Mouse (Mus musculus) liver, adult 2 months (tissue): Measurements from ENCODE around the gene Pald1. TPM values are rescaled to one million over a fixed set of nuclear protein-coding genes. Genes with fewer than 3 reads are reported as not detected.

Experiments
- DNase-seq: peaks from one replicate; pipeline ENCODE4 v3.0.0-alpha.2; 2011; ENCODE audit warnings: low read depth, low spot score; ENCODE audit errors: extremely low read depth
- H3K27ac ChIP-seq: fragments of 200-500 bp; replicated peaks from 2 replicates; pipeline ENCODE4 v1.5.1; 2012; ENCODE audit warnings: low read depth, mild to moderate bottlenecking, control low read depth, inconsistent platforms, low read length; ENCODE audit not compliant: insufficient read depth
- H3K27me3 ChIP-seq: fragments of 200-500 bp; 2 replicates; pipeline ENCODE4 v1.6.1; 2012; ENCODE audit warnings: mild to moderate bottlenecking, moderate library complexity, low read length, inconsistent platforms; ENCODE audit not compliant: control insufficient read depth, insufficient read depth
- H3K36me3 ChIP-seq: fragments of 200-500 bp; 2 replicates; pipeline ENCODE4 v1.6.1; 2012; ENCODE audit warnings: low read length, inconsistent platforms; ENCODE audit not compliant: control insufficient read depth, insufficient read depth
- H3K4me1 ChIP-seq: fragments of 200-500 bp; 2 replicates; pipeline ENCODE4 v1.6.1; 2011; ENCODE audit warnings: low read length; ENCODE audit not compliant: control insufficient read depth, insufficient read depth
- H3K4me3 ChIP-seq: fragments of 200-500 bp; 2 replicates; pipeline ENCODE4 v1.5.1; 2011; ENCODE audit warnings: low read depth, mild to moderate bottlenecking, control low read depth, low read length, moderate library complexity; ENCODE audit not compliant: insufficient read depth
- H3K79me2 ChIP-seq: fragments of 200-500 bp; 2 replicates; pipeline ENCODE4 v1.6.1; 2012; ENCODE audit warnings: inconsistent platforms, mild to moderate bottlenecking, low read length, moderate library complexity; ENCODE audit not compliant: control insufficient read depth, insufficient read depth
- H3K9ac ChIP-seq: fragments of 200-500 bp; 2 replicates; pipeline ENCODE4 v1.6.1; 2012; ENCODE audit warnings: low read depth, mild to moderate bottlenecking, control low read depth, inconsistent platforms, low read length
- CTCF ChIP-seq: fragments of 200-500 bp; IDR thresholded peaks from 2 replicates; pipeline ENCODE4 v1.5.1; 2011; ENCODE audit warnings: low read depth, low read length, control low read depth
- POLR2A ChIP-seq: fragments of 200-500 bp; IDR thresholded peaks from 2 replicates; pipeline ENCODE4 v1.6.1; 2011; ENCODE audit warnings: low read length, control low read depth; ENCODE audit not compliant: insufficient read depth; ENCODE audit errors: extremely low read depth
- WGBS: fragments of 180-500 bp; shearing (Covaris S2); methylation state at CpG from one replicate; pipeline ENCODE4 v1.1.7; 2018; 5-methylcytosine and 5-hydroxymethylcytosine counted together
- polyA plus RNA-seq: library from polyadenylated mRNA; depleted of rRNA; stranded (reverse); fragments of >200 nt; gene quantifications from 2 replicates; pipeline ENCODE4 v1.2.3, GENCODE M21; 2012
- total RNA-seq: library from RNA; depleted of rRNA; stranded (reverse); fragments of >200 nt; gene quantifications from 2 replicates; pipeline ENCODE4 v1.2.3, GENCODE M21; 2014

Pald1 gene
- total and polyA plus RNA-seq, 2 experiments = 7.5 to 8.1 TPM

GRCm38 (mm10) chr10:61402480-61402879 lies 19.1 kb upstream of the Pald1 start:
- Histone ChIP-seq H3K4me3 (no peak overlapping the region), H3K79me2 (no peaks in the 10 kb centered on the region), H3K27me3 (no peaks in the 10 kb centered on the region), H3K9ac (no peak overlapping the region), H3K27ac (no peak overlapping the region), H3K36me3 (no peaks in the 10 kb centered on the region), H3K4me1 (no peaks in the 10 kb centered on the region)
- TF ChIP-seq POLR2A (no peak), CTCF (no peak; the same call in 1 of the 2 replicates)
- peak; percentile 12 for DNase-seq
- WGBS = 82% methylated on average over 5 of the region's 5 CpGs

- H3K4me1 ChIP-seq = no peaks in the 10 kb centered on the region
- no peak overlapping the region for H3K9ac ChIP-seq
- H3K4me3 ChIP-seq = no peak overlapping the region
- H3K79me2 ChIP-seq = no peaks in the 10 kb centered on the region
- no peaks in the 10 kb centered on the region for H3K27me3 ChIP-seq
- no peak for DNase-seq
- WGBS = 98% methylated on average over 5 of the region's 5 CpGs
- no peaks in the 10 kb centered on the region for H3K36me3 ChIP-seq
- TF ChIP-seq POLR2A (no peak), CTCF (no peak)
- H3K27ac ChIP-seq = no peak overlapping the region
These were observed 17.1 kb upstream of the Pald1 start for GRCm38 (mm10) chr10:61400407-61400806.

GRCm38 (mm10) chr10:61399156-61399734 lies 15.9 kb upstream of the Pald1 start:
- Histone ChIP-seq H3K9ac (no peak overlapping the region), H3K4me1 (no peaks in the 10 kb centered on the region), H3K4me3 (no peak overlapping the region), H3K27me3 (no peaks in the 10 kb centered on the region), H3K36me3 (no peaks in the 10 kb centered on the region), H3K79me2 (no peaks in the 10 kb centered on the region), H3K27ac (no peak overlapping the region)
- DNase-seq = peak; percentile 61
- 27% methylated on average over 13 of the region's 13 CpGs for WGBS
- TF ChIP-seq CTCF (peak; percentile 96), POLR2A (no peak)

- H3K4me1 ChIP-seq = no peaks in the 10 kb centered on the region
- H3K9ac ChIP-seq = no peak overlapping the region
- no peak overlapping the region for H3K4me3 ChIP-seq
- WGBS = 80% methylated on average over 3 of the region's 3 CpGs
- no peak overlapping the region for H3K27ac ChIP-seq
- no peak for DNase-seq
- no peaks in the 10 kb centered on the region for H3K27me3 ChIP-seq
- TF ChIP-seq CTCF (no peak), POLR2A (no peak)
- no peaks in the 10 kb centered on the region for H3K79me2 ChIP-seq
- no peaks in the 10 kb centered on the region for H3K36me3 ChIP-seq
These were observed 14.8 kb upstream of the Pald1 start for GRCm38 (mm10) chr10:61398125-61398524.

GRCm38 (mm10) chr10:61394476-61395136 lies 11.3 kb upstream of the Pald1 start:
- Histone ChIP-seq H3K36me3 (no peaks in the 10 kb centered on the region), H3K27me3 (no peaks in the 10 kb centered on the region), H3K4me3 (no peak overlapping the region), H3K4me1 (no peaks in the 10 kb centered on the region), H3K27ac (no peak overlapping the region), H3K79me2 (no peaks in the 10 kb centered on the region), H3K9ac (no peak overlapping the region)
- TF ChIP-seq CTCF (no peak), POLR2A (no peak)
- WGBS = 45% methylated on average over 9 of the region's 9 CpGs
- DNase-seq = no peak

GRCm38 (mm10) chr10:61392584-61392983 lies 9.3 kb upstream of the Pald1 start:
- Histone ChIP-seq H3K9ac (no peak overlapping the region), H3K79me2 (no peaks in the 10 kb centered on the region), H3K4me1 (no peaks in the 10 kb centered on the region), H3K27ac (no peak overlapping the region), H3K36me3 (no peaks in the 10 kb centered on the region), H3K27me3 (no peaks in the 10 kb centered on the region), H3K4me3 (no peak overlapping the region)
- 47% methylated on average over 4 of the region's 4 CpGs for WGBS
- no peak for DNase-seq
- TF ChIP-seq CTCF (no peak), POLR2A (no peak)
